Mouse (Mus musculus) lung, embryonic 16.5 days (tissue): ENCODE results near the gene Adipor2. TPM values are rescaled to one million over a fixed set of nuclear protein-coding genes. Genes with fewer than 3 reads are reported as not detected.
A peak's percentile ranks its signal among the peaks of the same experiment; 100 is the strongest.
"Not testable (repeated sequence)": the region's sequence is repeated elsewhere in the genome, so short reads cannot be mapped to it uniquely, and the experiment has no call there.

ENCODE experiments used
- ATAC-seq: fragments of 200-750 bp; cut with Nextera tagmentation; 2 replicates; pipeline ENCODE4 v1.8.0; 2017; ENCODE audit warnings: low read depth, mild to moderate bottlenecking, moderate library complexity
- H3K27ac ChIP-seq: fragments of 300-500 bp; sonication (generic); 2 replicates; pipeline ENCODE4 v1.5.1; 2014; ENCODE audit warnings: mild to moderate bottlenecking, control low read depth, low read length
- H3K27me3 ChIP-seq: fragments of 300-500 bp; sonication (generic); 2 replicates; pipeline ENCODE4 v1.6.1; 2014; ENCODE audit warnings: low read depth, low read length, mixed read lengths; ENCODE audit not compliant: control insufficient read depth, insufficient read depth
- H3K36me3 ChIP-seq: fragments of 300-500 bp; sonication (generic); 2 replicates; pipeline ENCODE4 v1.6.1; 2014; ENCODE audit warnings: low read length; ENCODE audit not compliant: control insufficient read depth, insufficient read depth
- H3K4me1 ChIP-seq: fragments of 300-500 bp; sonication (generic); replicated peaks from 2 replicates; pipeline ENCODE4 v1.6.1; 2014; ENCODE audit warnings: low read length, mixed read lengths; ENCODE audit not compliant: control insufficient read depth, insufficient read depth
- H3K4me2 ChIP-seq: fragments of 300-500 bp; sonication (generic); 2 replicates; pipeline ENCODE4 v1.6.1; 2014; ENCODE audit warnings: low read depth, low read length, control low read depth
- H3K4me3 ChIP-seq: fragments of 300-500 bp; sonication (generic); 2 replicates; pipeline ENCODE4 v1.5.1; 2014; ENCODE audit warnings: mild to moderate bottlenecking, low read length, control low read depth
- H3K9ac ChIP-seq: fragments of 300-500 bp; sonication (generic); 2 replicates; pipeline ENCODE4 v1.6.1; 2014; ENCODE audit warnings: low read length, control low read depth
- H3K9me3 ChIP-seq: fragments of 300-500 bp; sonication (generic); 2 replicates; pipeline ENCODE4 v1.6.1; 2016; ENCODE audit warnings: low read length; ENCODE audit not compliant: control insufficient read depth
- WGBS: fragments of 180-500 bp; shearing (Covaris S2); extraction: QIAGEN DNeasy Blood & Tissue Kit; methylation state at CpG from one replicate; pipeline ENCODE4 v1.1.7; 2014; 5-methylcytosine and 5-hydroxymethylcytosine counted together
- polyA plus RNA-seq: library from polyadenylated mRNA; unstranded; fragments of >200 nt; fragmentation: Nextera tagmentation; extraction: Ambion mirVana; gene quantifications from 2 replicates; pipeline ENCODE4 v1.2.1, GENCODE M21; 2015

Gene Adipor2
- polyA plus RNA-seq, 1 experiment from 2014 or later = 46.4 TPM

GRCm38 (mm10) chr6:119445671-119446607, 28.4 kb upstream of the Adipor2 start:
- Histone ChIP-seq H3K9ac (no peak overlapping the region), H3K36me3 (no peaks in the 10 kb centered on the region), H3K4me2 (no peak overlapping the region), H3K9me3 (no peaks in the 10 kb centered on the region), H3K27ac (no peak overlapping the region), H3K4me3 (no peak overlapping the region), H3K27me3 (no peaks in the 10 kb centered on the region), H3K4me1 (peaks cover 20% of the 10 kb centered on the region)
- ATAC-seq = no peak
- WGBS = 66% methylated on average over 11 of the region's 11 CpGs

GRCm38 (mm10) chr6:119443742-119444645, 26.5 kb upstream of the Adipor2 start:
- Histone ChIP-seq H3K27me3 (no peaks in the 10 kb centered on the region), H3K36me3 (no peaks in the 10 kb centered on the region), H3K4me2 (peak overlapping the region; percentile 42), H3K27ac (peak overlapping the region; percentile 38; the same call in 1 of the 2 replicates), H3K9me3 (no peaks in the 10 kb centered on the region), H3K4me3 (peak overlapping the region; percentile 4; the same call in 1 of the 2 replicates), H3K9ac (no peak overlapping the region), H3K4me1 (peaks cover 13% of the 10 kb centered on the region)
- 20% methylated on average over 12 of the region's 12 CpGs for WGBS
- ATAC-seq = peak; percentile 77

- 83% methylated on average over 5 of the region's 5 CpGs for WGBS
- H3K9ac ChIP-seq, ATAC-seq: not testable (repeated sequence)
Observed at GRCm38 (mm10) chr6:119442729-119443128, 25.2 kb upstream of the Adipor2 start.

DNA sequence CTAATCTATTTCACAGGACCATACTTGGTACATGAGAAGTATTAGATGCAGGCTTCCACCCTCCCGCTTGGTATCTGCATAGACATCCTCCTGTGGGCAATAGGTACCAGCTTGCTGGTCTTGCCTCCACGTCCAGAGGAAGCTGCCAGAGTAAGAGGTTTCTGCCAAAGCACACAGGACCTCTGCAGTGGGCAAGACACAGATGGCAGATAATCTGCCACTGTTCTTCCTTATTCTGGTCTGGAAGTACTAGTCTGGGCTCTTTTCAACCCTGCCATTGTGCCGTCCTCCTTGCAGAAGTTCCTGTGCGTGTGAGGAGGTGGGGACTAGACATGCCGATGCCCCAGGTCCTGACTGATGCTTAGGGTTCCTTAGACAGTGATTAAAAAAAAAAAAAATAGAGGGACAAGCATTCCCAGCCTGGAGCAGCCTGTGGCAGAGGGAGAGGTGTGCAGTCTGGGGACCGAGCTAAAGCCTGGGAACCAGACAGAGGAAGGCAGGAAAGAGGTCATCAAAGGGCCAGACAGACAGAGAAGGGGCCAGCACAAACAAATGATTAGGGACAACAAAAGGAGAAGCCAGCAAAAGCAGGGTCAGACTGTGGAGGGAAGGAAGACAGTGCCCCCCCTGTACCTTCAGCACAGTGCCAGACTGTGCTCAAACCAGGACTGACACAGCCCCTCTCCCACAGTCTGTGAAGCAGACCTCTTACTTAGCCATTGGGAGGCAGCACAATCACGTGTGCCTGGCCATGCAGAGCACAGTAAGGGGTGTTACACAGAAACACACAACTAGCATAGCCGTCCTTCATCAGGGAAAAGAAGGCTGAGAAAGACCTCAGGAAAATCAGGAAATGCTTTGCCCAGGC, 20.6 kb upstream of the Adipor2 start:
- no peak for ATAC-seq

More at GRCm38 (mm10) chr6:119442729-119443128, 25.2 kb upstream of the Adipor2 start:
- H3K4me1 ChIP-seq, H3K9me3 ChIP-seq, H3K27me3 ChIP-seq, H3K27ac ChIP-seq, H3K36me3 ChIP-seq, H3K4me3 ChIP-seq, H3K4me2 ChIP-seq: not testable (repeated sequence)

GRCm38 (mm10) chr6:119434394-119434793, 16.9 kb upstream of the Adipor2 start:
- Histone ChIP-seq H3K4me1 (no peaks in the 10 kb centered on the region), H3K27me3 (no peaks in the 10 kb centered on the region), H3K9me3 (no peaks in the 10 kb centered on the region), H3K4me2 (no peak overlapping the region), H3K36me3 (no peaks in the 10 kb centered on the region), H3K27ac (no peak overlapping the region), H3K9ac (no peak overlapping the region), H3K4me3 (no peak overlapping the region)
- 67% methylated on average over 4 of the region's 4 CpGs for WGBS
- ATAC-seq = no peak

More for the DNA sequence above, 20.6 kb upstream of the Adipor2 start:
- Histone ChIP-seq H3K36me3 (no peaks in the 10 kb centered on the region), H3K4me2 (no peak overlapping the region), H3K27ac (no peak overlapping the region), H3K9me3 (no peaks in the 10 kb centered on the region), H3K4me3 (no peak overlapping the region), H3K9ac (no peak overlapping the region), H3K27me3 (no peaks in the 10 kb centered on the region), H3K4me1 (no peaks in the 10 kb centered on the region)
- WGBS = 41% methylated on average over 8 of the region's 8 CpGs

- H3K9me3 ChIP-seq = no peaks in the 10 kb centered on the region
- H3K4me3 ChIP-seq = no peak overlapping the region
- H3K4me2 ChIP-seq = no peak overlapping the region
- peak; percentile 62; the same call in 1 of the 2 replicates for ATAC-seq
- no peak overlapping the region; the same call in 1 of the 2 replicates for H3K27ac ChIP-seq
- WGBS = 57% methylated on average over 6 of the region's 6 CpGs
- H3K9ac ChIP-seq = no peak overlapping the region
- no peaks in the 10 kb centered on the region for H3K27me3 ChIP-seq
- no peaks in the 10 kb centered on the region for H3K4me1 ChIP-seq
- no peaks in the 10 kb centered on the region for H3K36me3 ChIP-seq
Observed at GRCm38 (mm10) chr6:119431751-119432324, 14.3 kb upstream of the Adipor2 start.

DNA sequence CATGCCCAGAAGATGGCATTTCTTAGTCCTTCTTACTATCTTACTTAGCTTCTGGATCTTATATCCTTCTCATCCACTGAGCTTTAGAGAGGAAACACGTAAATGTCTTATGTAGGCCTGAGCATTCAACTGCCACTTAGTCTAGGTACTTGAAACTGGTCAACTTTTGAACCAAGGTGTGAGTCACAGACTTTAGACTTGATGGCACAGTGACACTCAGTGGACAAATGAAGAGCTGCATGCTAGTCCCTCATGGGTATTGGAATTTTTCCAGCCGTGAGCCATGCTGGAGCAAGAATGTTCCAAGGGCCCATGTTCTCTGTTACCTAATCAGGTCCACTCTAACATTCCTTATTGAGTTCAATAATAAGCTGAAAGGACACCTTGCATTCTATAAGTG, 13.0 kb upstream of the Adipor2 start:
- H3K9ac ChIP-seq = no peak overlapping the region
- ATAC-seq = peak; percentile 73
- H3K4me3 ChIP-seq = no peak overlapping the region
- 25% methylated on average over 2 of the region's 2 CpGs for WGBS
- H3K27me3 ChIP-seq = no peaks in the 10 kb centered on the region
- H3K4me2 ChIP-seq = no peak overlapping the region
- H3K4me1 ChIP-seq = no peaks in the 10 kb centered on the region
- no peaks in the 10 kb centered on the region for H3K9me3 ChIP-seq
- no peak overlapping the region for H3K27ac ChIP-seq
- no peaks in the 10 kb centered on the region for H3K36me3 ChIP-seq

- Histone ChIP-seq H3K9me3 (no peaks in the 10 kb centered on the region), H3K27ac (no peak overlapping the region), H3K4me1 (no peaks in the 10 kb centered on the region), H3K9ac (no peak overlapping the region), H3K36me3 (no peaks in the 10 kb centered on the region), H3K4me3 (no peak overlapping the region), H3K4me2 (no peak overlapping the region), H3K27me3 (no peaks in the 10 kb centered on the region)
- ATAC-seq = no peak
- 95% methylated on average over 13 of the region's 13 CpGs for WGBS
Observed at GRCm38 (mm10) chr6:119429311-119429710, 11.8 kb upstream of the Adipor2 start.
